Mouse (Mus musculus): Measurements from ENCODE around the gene Nrp2. TPM values are rescaled to one million over a fixed set of nuclear protein-coding genes. Genes with fewer than 3 reads are reported as not detected.

The Nrp2 gene
- total and polyA plus RNA-seq, 2 experiments from 2014 or later = 17.4 to 48.7 TPM

DNA sequence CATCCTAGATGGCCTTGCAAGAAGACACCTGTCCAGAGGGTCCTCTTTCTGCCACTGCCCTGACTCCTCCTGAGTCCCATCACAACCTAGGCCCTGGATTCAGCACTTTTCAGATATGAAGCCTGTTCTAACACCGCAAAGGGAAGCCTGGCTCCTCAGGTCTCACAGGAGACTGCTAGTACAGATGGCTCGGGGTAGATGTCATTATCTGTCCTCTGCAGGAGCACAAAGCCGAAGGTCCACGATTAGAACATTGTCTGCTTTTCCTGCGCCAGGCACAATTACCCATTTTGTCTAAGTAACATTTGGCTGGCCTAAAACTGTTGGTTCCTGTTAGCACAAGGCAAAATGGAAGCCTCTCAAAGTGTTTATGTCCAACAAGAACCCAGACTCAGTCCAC, 97.3 kb downstream of the Nrp2 start:
- DNase-seq (ENCODE audit: low spot score) (no peak), ATAC-seq (no peak)
- Histone ChIP-seq H3K4me2 (ENCODE audit: low read depth, low read length) (no peak overlapping the region), H3K36me3 (ENCODE audit: insufficient read depth, low read length) (no peaks in the 10 kb centered on the region), H3K27me3 (ENCODE audit: insufficient read depth, low read length) (no peaks in the 10 kb centered on the region), H3K27ac (no peak overlapping the region), H3K4me3 (ENCODE audit: low read length) (no peak overlapping the region), H3K9ac (replicated peaks; ENCODE audit: low read length) (no peak overlapping the region), H3K9me3 (ENCODE audit: low read length) (no peaks in the 10 kb centered on the region), H3K4me1 (ENCODE audit: insufficient read depth, low read length) (0 out of 2 replicates have a peak, but pooled peaks cover 6% of the 10 kb centered on the region)
- TF ChIP-seq CTCF (IDR thresholded peaks at IDR 0.05; ENCODE audit: low read depth) = no peak
- 89% methylated on average over 5 of the region's 5 CpGs for WGBS

DNA sequence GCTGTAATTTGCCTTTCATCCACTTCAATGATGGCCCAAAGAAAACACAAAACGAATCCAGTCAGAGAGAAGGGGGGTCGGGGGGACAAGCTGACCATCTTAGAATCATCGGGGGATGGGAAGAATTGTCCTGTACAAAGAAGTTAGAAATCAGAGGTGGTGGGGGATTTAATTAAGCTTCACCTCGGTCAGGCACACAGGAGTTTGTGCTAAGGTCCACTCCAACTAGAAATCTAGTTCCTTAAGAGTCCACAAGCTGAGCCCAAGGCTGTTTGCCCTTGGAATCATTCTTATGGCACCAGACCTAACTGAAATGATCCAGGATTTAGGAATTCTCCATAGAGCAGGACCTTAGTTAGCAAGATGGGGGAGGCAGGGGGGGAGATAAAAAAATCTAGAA, 98.3 kb downstream of the Nrp2 start:
- no peak overlapping the region for H3K4me3 ChIP-seq (ENCODE audit: low read length)
- H3K4me1 ChIP-seq (ENCODE audit: insufficient read depth, low read length) = no peaks in the 10 kb centered on the region
- H3K9me3 ChIP-seq (ENCODE audit: low read length) = no peaks in the 10 kb centered on the region
- no peak for TF ChIP-seq CTCF (IDR thresholded peaks at IDR 0.05; ENCODE audit: low read depth)
- H3K36me3 ChIP-seq (ENCODE audit: insufficient read depth, low read length) = no peaks in the 10 kb centered on the region
- no peak overlapping the region for H3K27ac ChIP-seq
- DNase-seq (ENCODE audit: low spot score) (no peak), ATAC-seq (no peak)
- H3K9ac ChIP-seq (replicated peaks; ENCODE audit: low read length) = no peak overlapping the region
- 58% methylated on average over 4 of the region's 4 CpGs for WGBS
- H3K4me2 ChIP-seq (ENCODE audit: low read depth, low read length) = no peak overlapping the region
- no peaks in the 10 kb centered on the region for H3K27me3 ChIP-seq (ENCODE audit: insufficient read depth, low read length)

DNA sequence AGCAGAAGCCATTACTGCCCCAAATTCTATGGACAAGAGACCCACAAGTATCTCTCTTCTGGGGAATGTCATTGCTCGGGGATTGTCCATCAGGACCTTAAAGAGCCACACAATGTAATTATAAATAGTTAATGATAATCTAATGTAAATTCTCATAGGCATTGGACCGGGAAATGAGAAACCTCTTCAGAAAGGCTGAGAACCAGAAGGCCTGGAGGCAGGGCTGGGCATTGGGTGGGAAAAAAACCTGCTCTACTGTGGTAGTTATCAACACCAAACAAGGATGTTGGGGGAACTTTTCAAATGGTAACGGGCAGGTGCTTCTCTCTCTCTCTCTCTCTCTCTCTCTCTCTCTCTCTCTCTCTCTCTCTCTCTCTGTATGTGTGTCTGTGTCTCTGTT, 98.8 kb downstream of the Nrp2 start:
- Histone ChIP-seq H3K27ac (no peak overlapping the region), H3K4me1 (ENCODE audit: insufficient read depth, low read length) (no peaks in the 10 kb centered on the region), H3K4me2 (ENCODE audit: low read depth, low read length) (no peak overlapping the region), H3K9ac (replicated peaks; ENCODE audit: low read length) (no peak overlapping the region), H3K36me3 (ENCODE audit: insufficient read depth, low read length) (no peaks in the 10 kb centered on the region), H3K9me3 (ENCODE audit: low read length) (no peaks in the 10 kb centered on the region), H3K4me3 (ENCODE audit: low read length) (no peak overlapping the region), H3K27me3 (ENCODE audit: insufficient read depth, low read length) (no peaks in the 10 kb centered on the region)
- DNase-seq (ENCODE audit: low spot score) = no peak
- 71% methylated on average over 3 of the region's 3 CpGs for WGBS
- no peak for ATAC-seq
- no peak for TF ChIP-seq CTCF (IDR thresholded peaks at IDR 0.05; ENCODE audit: low read depth)

DNA sequence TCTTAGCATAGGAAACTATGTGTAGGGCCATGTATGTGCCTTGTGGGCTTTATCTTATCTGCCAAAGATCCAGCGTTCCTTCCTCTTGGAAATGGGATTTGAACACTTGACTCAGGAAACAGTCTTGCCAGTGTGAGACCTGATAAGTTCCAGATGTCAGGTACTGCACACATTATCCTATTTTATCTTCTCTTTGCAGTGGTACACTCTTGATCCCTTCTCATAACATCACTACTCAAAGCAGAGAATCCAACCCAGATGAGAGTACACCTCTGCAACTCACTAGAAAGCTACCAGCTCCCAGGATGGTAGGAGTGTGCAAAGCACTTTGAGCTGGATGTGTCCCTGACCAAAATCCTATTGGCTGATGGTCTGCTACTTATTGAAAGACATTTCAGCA, 100.5 kb downstream of the Nrp2 start:
- Histone ChIP-seq H3K9me3 (ENCODE audit: low read length) (no peaks in the 10 kb centered on the region), H3K4me2 (ENCODE audit: low read depth, low read length) (no peak overlapping the region), H3K4me3 (ENCODE audit: low read length) (no peak overlapping the region), H3K36me3 (ENCODE audit: insufficient read depth, low read length) (no peaks in the 10 kb centered on the region), H3K27me3 (ENCODE audit: insufficient read depth, low read length) (no peaks in the 10 kb centered on the region), H3K4me1 (ENCODE audit: insufficient read depth, low read length) (no peaks in the 10 kb centered on the region), H3K9ac (replicated peaks; ENCODE audit: low read length) (no peak overlapping the region), H3K27ac (no peak overlapping the region)
- WGBS = 84% methylated on average over 1 of the region's 1 CpGs
- DNase-seq (ENCODE audit: low spot score) = no peak
- no peak for TF ChIP-seq CTCF (IDR thresholded peaks at IDR 0.05; ENCODE audit: low read depth)
- ATAC-seq = no peak

DNA sequence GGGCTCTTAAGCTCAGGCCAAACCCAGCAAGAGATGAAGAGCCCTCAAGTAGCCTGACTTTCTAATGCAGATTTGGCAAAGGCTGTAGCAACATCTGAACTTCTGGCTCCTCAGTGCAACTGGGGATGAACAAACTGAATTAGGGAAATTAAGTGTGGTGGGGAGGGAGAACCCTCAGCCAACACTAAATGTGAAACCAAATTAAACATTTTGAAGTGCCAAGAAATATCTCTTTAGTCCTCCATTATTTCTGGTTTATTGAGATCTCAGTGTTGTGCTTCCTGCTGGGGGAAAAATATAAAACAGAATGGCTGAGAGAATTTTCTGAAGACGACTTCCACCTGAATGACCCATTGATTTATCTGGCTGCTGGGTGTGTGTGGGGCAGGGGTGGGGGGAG, 102.9 kb downstream of the Nrp2 start:
- no peaks in the 10 kb centered on the region for H3K36me3 ChIP-seq (ENCODE audit: insufficient read depth, low read length)
- no peak overlapping the region for H3K4me3 ChIP-seq (ENCODE audit: low read length)
- H3K4me2 ChIP-seq (ENCODE audit: low read depth, low read length) = no peak overlapping the region
- H3K4me1 ChIP-seq (ENCODE audit: insufficient read depth, low read length) = no peaks in the 10 kb centered on the region
- WGBS = 19% methylated on average over 1 of the region's 1 CpGs
- ATAC-seq (no peak), DNase-seq (ENCODE audit: low spot score) (peak; percentile 40)
- no peak overlapping the region for H3K27ac ChIP-seq
- no peak for TF ChIP-seq CTCF (IDR thresholded peaks at IDR 0.05; ENCODE audit: low read depth)
- H3K9me3 ChIP-seq (ENCODE audit: low read length) = no peaks in the 10 kb centered on the region
- no peaks in the 10 kb centered on the region for H3K27me3 ChIP-seq (ENCODE audit: insufficient read depth, low read length)
- no peak overlapping the region for H3K9ac ChIP-seq (replicated peaks; ENCODE audit: low read length)

DNA sequence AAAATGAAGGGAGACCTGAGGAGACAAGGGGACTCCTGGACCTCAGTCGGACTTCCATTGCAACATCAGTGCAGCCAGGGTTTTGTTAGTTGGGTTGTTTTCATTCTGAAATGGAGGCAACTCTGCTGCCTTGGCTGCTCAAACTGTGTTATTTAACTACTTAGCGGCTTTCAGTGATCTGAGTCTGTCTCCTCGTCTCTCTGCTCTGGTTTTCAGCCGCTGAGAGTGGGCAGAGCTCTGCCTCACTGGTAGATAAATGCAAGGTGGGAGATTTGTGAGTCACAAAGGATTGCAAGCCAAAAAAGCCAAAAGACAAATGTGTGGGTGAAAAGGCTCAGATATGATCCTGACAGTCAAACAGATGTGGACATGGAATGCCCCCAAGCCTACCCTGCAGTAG, 105.3 kb downstream of the Nrp2 start:
- Histone ChIP-seq H3K9me3 (ENCODE audit: low read length) (no peaks in the 10 kb centered on the region), H3K4me3 (ENCODE audit: low read length) (no peak overlapping the region), H3K4me2 (ENCODE audit: low read depth, low read length) (no peak overlapping the region), H3K9ac (replicated peaks; ENCODE audit: low read length) (no peak overlapping the region), H3K4me1 (ENCODE audit: insufficient read depth, low read length) (no peaks in the 10 kb centered on the region), H3K27ac (no peak overlapping the region; the same call in 1 of the 2 replicates), H3K36me3 (ENCODE audit: insufficient read depth, low read length) (no peaks in the 10 kb centered on the region), H3K27me3 (ENCODE audit: insufficient read depth, low read length) (no peaks in the 10 kb centered on the region)
- no peak for TF ChIP-seq CTCF (IDR thresholded peaks at IDR 0.05; ENCODE audit: low read depth)
- DNase-seq (ENCODE audit: low spot score) (no peak), ATAC-seq (no peak)
- 81% methylated on average over 4 of the region's 4 CpGs for WGBS

DNA sequence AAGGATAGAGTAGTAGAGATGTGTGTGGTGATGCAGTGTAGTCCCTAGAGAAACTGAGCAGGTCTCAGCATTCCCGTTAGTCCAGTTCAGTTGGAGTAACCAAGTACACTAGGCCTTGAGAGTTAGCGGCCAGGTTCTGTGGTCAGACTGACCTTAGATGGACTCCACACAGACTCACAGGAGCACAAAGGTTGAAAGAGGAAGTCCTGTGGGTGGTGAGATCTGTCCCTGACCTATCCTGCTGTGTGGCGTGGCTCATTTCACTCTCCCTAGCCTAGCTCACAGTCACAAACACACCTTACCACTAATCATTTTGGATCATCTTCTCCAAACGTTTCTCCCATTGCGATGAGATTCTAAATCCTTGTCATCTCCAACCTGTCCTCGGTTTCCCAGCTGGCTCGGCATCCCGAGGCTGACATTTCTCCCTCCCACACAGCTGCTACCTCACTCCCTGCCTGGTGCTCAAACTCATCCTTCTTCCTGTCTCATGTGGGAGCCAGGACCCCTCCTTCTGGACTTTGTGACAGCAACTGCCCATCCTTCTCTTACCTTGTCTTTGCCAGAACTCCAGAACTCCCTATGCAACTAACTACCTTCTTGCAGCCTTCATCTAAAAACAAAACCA, 106.6 kb downstream of the Nrp2 start:
- ATAC-seq = no peak
- no peaks in the 10 kb centered on the region for H3K4me1 ChIP-seq (ENCODE audit: insufficient read depth, low read length)
- H3K27ac ChIP-seq = no peak overlapping the region
- no peak for TF ChIP-seq CTCF (IDR thresholded peaks at IDR 0.05; ENCODE audit: low read depth)
- H3K4me2 ChIP-seq (ENCODE audit: low read depth, low read length) = no peak overlapping the region
- H3K9ac ChIP-seq (replicated peaks; ENCODE audit: low read length) = no peak overlapping the region
- no peak overlapping the region for H3K4me3 ChIP-seq (ENCODE audit: low read length)
- H3K36me3 ChIP-seq (ENCODE audit: insufficient read depth, low read length) = no peaks in the 10 kb centered on the region
- no peaks in the 10 kb centered on the region for H3K9me3 ChIP-seq (ENCODE audit: low read length)
- H3K27me3 ChIP-seq (ENCODE audit: insufficient read depth, low read length) = no peaks in the 10 kb centered on the region
- no peak for DNase-seq (ENCODE audit: low spot score)
- 82% methylated on average over 8 of the region's 8 CpGs for WGBS
